Mouse (Mus musculus) adrenal gland, adult (tissue): ENCODE results near the gene Armc2.

ENCODE experiments used
- DNase-seq, 2 experiments: peaks; one replicate each; pipeline ENCODE4 v3.0.0; 2022 to 2023; ENCODE audit warnings: low spot score in 1 of 2; ENCODE audit not compliant: inconsistent age in 2 of 2

The Armc2 gene

GRCm38 (mm10) chr10:42021536-42021935 is 3.3 kb upstream of the Armc2 start:
- DNase-seq, result no peak

- no peak for DNase-seq
Observed at GRCm38 (mm10) chr10:42014086-42014485, 4.2 kb downstream of the Armc2 start.

- DNase-seq, result no peak
Observed at GRCm38 (mm10) chr10:42010761-42011435, 7.3 kb downstream of the Armc2 start.

- no peak for DNase-seq
Observed at GRCm38 (mm10) chr10:42005259-42005658, 13.0 kb downstream of the Armc2 start.

GRCm38 (mm10) chr10:42004690-42005089 is 13.6 kb downstream of the Armc2 start:
- DNase-seq, result no peak

GRCm38 (mm10) chr10:42004056-42004455 is 14.2 kb downstream of the Armc2 start:
- no peak for DNase-seq

- DNase-seq, result no peak
Observed at GRCm38 (mm10) chr10:42003576-42003975, 14.7 kb downstream of the Armc2 start.

- no peak for DNase-seq
Observed at GRCm38 (mm10) chr10:42002436-42002835, 15.8 kb downstream of the Armc2 start.

GRCm38 (mm10) chr10:42001260-42001659 is 17.0 kb downstream of the Armc2 start:
- peak; percentile 47 to 75 for DNase-seq

- DNase-seq, result peak; percentile 96 to 97
Observed at GRCm38 (mm10) chr10:41997691-41998178, 20.5 kb downstream of the Armc2 start.

- DNase-seq, result peak; percentile 43 to 58
Observed at GRCm38 (mm10) chr10:41996157-41996556, 22.1 kb downstream of the Armc2 start.

GRCm38 (mm10) chr10:41995051-41995450 is 23.2 kb downstream of the Armc2 start:
- DNase-seq, result peak; percentile 69 to 80

GRCm38 (mm10) chr10:41994578-41994977 is 23.7 kb downstream of the Armc2 start:
- DNase-seq, result peak in 1 of 2 experiments; percentile 45

- peak in 1 of 2 experiments; percentile 66 for DNase-seq
Observed at GRCm38 (mm10) chr10:41992059-41992440, 26.2 kb downstream of the Armc2 start.

GRCm38 (mm10) chr10:41991364-41992058 is 26.7 kb downstream of the Armc2 start:
- peak in 1 of 2 experiments; percentile 71 for DNase-seq

GRCm38 (mm10) chr10:41990896-41991295 is 27.3 kb downstream of the Armc2 start:
- DNase-seq, result no peak

GRCm38 (mm10) chr10:41988930-41989329 is 29.3 kb downstream of the Armc2 start:
- no peak for DNase-seq

GRCm38 (mm10) chr10:41986126-41986525 is 32.1 kb downstream of the Armc2 start:
- no peak for DNase-seq

- DNase-seq, result no peak
Observed at GRCm38 (mm10) chr10:41984221-41984620, 34.0 kb downstream of the Armc2 start.

GRCm38 (mm10) chr10:41982821-41983220 is 35.4 kb downstream of the Armc2 start:
- no peak for DNase-seq

GRCm38 (mm10) chr10:41980772-41981383 is 37.4 kb downstream of the Armc2 start:
- DNase-seq, result peak; percentile 77 to 92
